Mouse (Mus musculus) monocyte, adult 5-6 weeks (primary cell): ENCODE measurements around the gene Rnf151. TPM values are rescaled to one million over a fixed set of nuclear protein-coding genes. Genes with fewer than 3 reads are reported as not detected.

Experiments used
- ATAC-seq: fragments of 153-309, 156-312 bp; replicated peaks from 2 replicates; pipeline ENCODE4 v1.8.0; 2017; ENCODE audit warnings: mild to moderate bottlenecking; ENCODE audit not compliant: low TSS enrichment, insufficient number of reproducible peaks, severe bottlenecking, poor library complexity, low FRiP score
- total RNA-seq: library from RNA; stranded (forward); fragments of 200-1000, 200-491, 200-594 nt; gene quantifications from 3 replicates; pipeline ENCODE4 v1.2.3, GENCODE M21; 2017

Rnf151 gene
- total RNA-seq = 2.8 TPM in 1 of 3 replicates, not detected in the others

- no peak for ATAC-seq
Measured at GRCm38 (mm10) chr17:24717943-24718342, at the start of gene Rnf151, which contains the start of gene Rps2. Gene Rnf151, minus strand, starts transcription at chr17:24718063. Gene Rps2, plus strand, starts transcription at chr17:24718116.

- no peak for ATAC-seq
Measured at GRCm38 (mm10) chr17:24766266-24766875, 48.5 kb upstream of the Rnf151 start.

- no peak for ATAC-seq
Measured at GRCm38 (mm10) chr17:24765016-24765905, 47.4 kb upstream of the Rnf151 start.

- no peak for ATAC-seq
Measured at GRCm38 (mm10) chr17:24761121-24761520, 43.3 kb upstream of the Rnf151 start.

GRCm38 (mm10) chr17:24757394-24757793 is 39.5 kb upstream of the Rnf151 start:
- no peak for ATAC-seq

GRCm38 (mm10) chr17:24752415-24753394 is 34.8 kb upstream of the Rnf151 start, which contains the start of gene Hs3st6:
Gene Hs3st6, plus strand, starts transcription at chr17:24752988.
- no peak for ATAC-seq

- ATAC-seq = no peak
Measured at GRCm38 (mm10) chr17:24751528-24751927, 33.7 kb upstream of the Rnf151 start.

GRCm38 (mm10) chr17:24746986-24747385 is 29.1 kb upstream of the Rnf151 start:
- ATAC-seq = no peak

- ATAC-seq = peak; percentile 73
Measured at GRCm38 (mm10) chr17:24745526-24746497, 27.9 kb upstream of the Rnf151 start.

GRCm38 (mm10) chr17:24744381-24744780 is 26.5 kb upstream of the Rnf151 start:
- ATAC-seq = no peak

- no peak for ATAC-seq
Measured at GRCm38 (mm10) chr17:24743896-24744295, 26.0 kb upstream of the Rnf151 start.

GRCm38 (mm10) chr17:24742307-24742706 is 24.4 kb upstream of the Rnf151 start:
- peak; percentile 32 for ATAC-seq

- ATAC-seq = no peak
Measured at GRCm38 (mm10) chr17:24739926-24740325, 22.1 kb upstream of the Rnf151 start.

GRCm38 (mm10) chr17:24738238-24738637 is 20.4 kb upstream of the Rnf151 start:
- ATAC-seq = no peak

GRCm38 (mm10) chr17:24737135-24737810 is 19.4 kb upstream of the Rnf151 start:
- peak; percentile 37 for ATAC-seq

GRCm38 (mm10) chr17:24736330-24737051 is 18.6 kb upstream of the Rnf151 start, which contains the start of gene Msrb1:
Gene Msrb1, plus strand, starts transcription at chr17:24736642.
- ATAC-seq = peak; percentile 84
